Mouse (Mus musculus) gastrocnemius, adult 18-20 months (tissue): ENCODE measurements around the gene Hsf2. TPM values are rescaled to one million over a fixed set of nuclear protein-coding genes. Genes with fewer than 3 reads are reported as not detected.
A peak's percentile ranks its signal among the peaks of the same experiment; 100 is the strongest.
"Not testable (repeated sequence)": the region's sequence is repeated elsewhere in the genome, so short reads cannot be mapped to it uniquely, and the experiment has no call there.

ENCODE experiments used
- DNase-seq: peaks from one replicate; pipeline ENCODE4 v3.0.0; 2021; ENCODE audit warnings: low spot score
- total RNA-seq, 2 experiments: library from RNA; stranded (reverse); gene quantifications; 2 replicates each; pipeline ENCODE4 v1.2.3; 2021

The Hsf2 gene
- total RNA-seq, 2 experiments from 2014 or later: 18.1 to 23.6 TPM

GRCm38 (mm10) chr10:57531616-57532217 is 45.5 kb downstream of the Hsf2 start:
- DNase-seq: no peak

GRCm38 (mm10) chr10:57532218-57533101 is 46.3 kb downstream of the Hsf2 start, which contains the start of gene Serinc1:
Serinc1 (minus strand) TSS chr10:57532530.
- peak; percentile 94 for DNase-seq

GRCm38 (mm10) chr10:57543890-57544289 is 57.7 kb downstream of the Hsf2 start:
- DNase-seq: not testable (repeated sequence)

DNA sequence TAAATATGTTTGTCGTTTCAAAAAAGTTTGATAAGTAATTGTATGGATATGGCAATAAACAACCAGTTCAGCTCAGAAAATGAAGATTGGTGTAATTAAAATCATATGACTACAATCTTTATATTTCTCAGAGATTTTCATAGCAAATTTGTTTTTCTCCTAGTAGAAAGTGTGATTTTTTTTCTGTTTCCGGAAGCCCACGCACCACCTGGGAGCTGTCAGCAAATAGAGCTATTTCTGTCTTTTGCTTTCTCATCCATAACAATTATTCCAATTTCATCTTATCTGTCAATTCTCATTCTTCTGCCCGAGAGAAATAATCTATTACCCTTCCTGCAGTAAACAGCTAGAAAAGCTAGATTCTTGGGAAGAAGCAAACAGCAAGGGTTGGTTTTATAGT is 63.4 kb downstream of the Hsf2 start:
- no peak for DNase-seq

DNA sequence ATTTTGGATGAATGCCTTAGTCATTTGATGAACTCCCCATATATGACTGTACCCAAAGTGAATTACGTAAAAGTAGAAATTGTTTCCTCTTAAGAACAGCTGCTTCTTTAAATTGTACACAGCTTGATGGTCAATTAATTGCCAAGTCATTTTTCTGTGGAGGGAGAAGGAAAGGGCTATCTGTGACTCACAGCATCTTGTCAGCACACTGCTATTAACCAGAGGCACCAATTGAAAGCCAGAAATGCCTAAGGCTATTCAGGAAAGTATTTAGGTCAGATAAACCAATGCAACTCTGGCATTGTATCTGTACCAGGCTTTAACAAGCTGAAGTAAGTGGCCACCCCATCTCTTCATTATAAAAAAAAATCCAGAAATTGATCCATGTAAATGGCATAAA is 67.5 kb downstream of the Hsf2 start:
- no peak for DNase-seq

DNA sequence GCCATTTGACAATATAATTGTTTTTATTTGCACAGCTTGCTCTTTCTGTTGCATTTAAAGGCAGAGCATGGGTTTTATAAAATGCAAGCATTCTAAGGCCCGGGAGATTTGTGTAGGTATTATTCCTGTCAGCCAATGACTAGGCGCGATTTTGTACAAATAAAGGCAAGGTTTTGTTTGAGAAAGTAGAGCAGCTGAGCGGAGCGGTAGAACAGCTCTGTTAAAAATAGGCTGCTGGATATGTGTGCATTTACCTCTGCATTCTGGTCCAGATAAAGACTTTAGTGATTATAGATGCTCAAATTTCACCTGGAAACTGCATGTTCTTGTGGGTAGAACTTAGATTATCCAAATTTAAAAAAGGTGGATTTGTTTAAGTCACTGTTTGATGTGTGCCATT is 71.4 kb downstream of the Hsf2 start:
- no peak for DNase-seq

Other genes starting within 250 kb of the Hsf2 start
- 100 to 1,000 TPM; 184 to 191 TPM for gene Serinc1, start 46.1 kb downstream of the Hsf2 start, total RNA-seq
- gene Pkib, start 145.6 kb downstream of the Hsf2 start, total RNA-seq: not detected